Mouse (Mus musculus) limb, embryonic 13.5 days (tissue): ENCODE data around the gene Lingo2. TPM values are rescaled to one million over a fixed set of nuclear protein-coding genes. Genes with fewer than 3 reads are reported as not detected.

ENCODE experiments used
- ATAC-seq: fragments of 200-750 bp; cut with Nextera tagmentation; 2 replicates; pipeline ENCODE4 v1.8.0; 2017; ENCODE audit warnings: low read depth, moderate number of reproducible peaks, moderate TSS enrichment; ENCODE audit not compliant: low FRiP score
- H3K27ac ChIP-seq: fragments of 300-500 bp; sonication (generic); 2 replicates; pipeline ENCODE4 v1.5.1; 2015; ENCODE audit warnings: inconsistent platforms, mild to moderate bottlenecking, moderate library complexity
- H3K27me3 ChIP-seq: fragments of 300-500 bp; sonication (generic); 2 replicates; pipeline ENCODE4 v1.6.1; 2015; ENCODE audit warnings: mild to moderate bottlenecking, inconsistent platforms
- H3K36me3 ChIP-seq: fragments of 300-500 bp; sonication (generic); 2 replicates; pipeline ENCODE4 v1.6.1; 2015; ENCODE audit warnings: inconsistent platforms, mild to moderate bottlenecking, moderate library complexity
- H3K4me1 ChIP-seq: fragments of 300-500 bp; sonication (generic); 2 replicates; pipeline ENCODE4 v1.6.1; 2015; ENCODE audit warnings: inconsistent platforms
- H3K4me2 ChIP-seq: fragments of 300-500 bp; sonication (generic); replicated peaks from 2 replicates; pipeline ENCODE4 v1.6.1; 2015; ENCODE audit warnings: inconsistent platforms, mild to moderate bottlenecking, moderate library complexity
- H3K4me3 ChIP-seq: fragments of 300-500 bp; sonication (generic); 2 replicates; pipeline ENCODE4 v1.5.1; 2015; ENCODE audit warnings: moderate library complexity, mild to moderate bottlenecking, inconsistent platforms
- H3K9ac ChIP-seq: fragments of 300-500 bp; sonication (generic); 2 replicates; pipeline ENCODE4 v1.6.1; 2015; ENCODE audit warnings: mild to moderate bottlenecking, inconsistent platforms
- H3K9me3 ChIP-seq: fragments of 300-500 bp; sonication (generic); 2 replicates; pipeline ENCODE4 v1.6.1; 2016; ENCODE audit warnings: inconsistent platforms
- WGBS: fragments of 180-500 bp; shearing (Covaris S2); methylation state at CpG from one replicate; pipeline ENCODE4 v1.1.7; 2015; 5-methylcytosine and 5-hydroxymethylcytosine counted together
- polyA plus RNA-seq: library from polyadenylated mRNA; unstranded; fragments of >200 nt; fragmentation: Nextera tagmentation; extraction: Ambion mirVana; gene quantifications from 2 replicates; pipeline ENCODE4 v1.2.1, GENCODE M21; 2015

Gene Lingo2
- polyA plus RNA-seq, 1 experiment from 2014 or later, result 3.7 TPM

DNA sequence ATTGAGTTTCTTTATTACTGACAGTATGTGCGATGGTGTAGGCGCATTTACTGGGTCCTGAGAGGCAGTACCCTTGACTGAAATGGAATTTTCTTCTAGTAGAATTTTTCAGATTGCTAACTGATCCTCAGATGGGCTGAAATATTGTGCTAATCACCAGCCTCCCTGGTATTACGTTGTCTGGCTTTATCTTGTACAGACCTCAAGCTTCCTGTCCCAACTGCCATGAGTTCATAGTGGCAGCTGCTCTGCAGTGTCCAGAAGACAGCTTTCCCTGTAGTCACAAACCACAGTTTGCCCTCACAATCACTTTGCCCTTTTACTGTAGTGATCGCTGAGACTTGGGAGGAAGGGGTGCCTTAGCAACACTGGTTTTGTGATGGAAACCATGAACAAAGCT is 176.5 kb downstream of the Lingo2 start:
- 93% methylated on average over 4 of the region's 4 CpGs for WGBS
- Histone ChIP-seq H3K9ac (no peak overlapping the region), H3K4me1 (no peaks in the 10 kb centered on the region), H3K36me3 (no peaks in the 10 kb centered on the region), H3K27ac (no peak overlapping the region), H3K4me2 (no peak overlapping the region), H3K9me3 (no peaks in the 10 kb centered on the region), H3K4me3 (no peak overlapping the region), H3K27me3 (no peaks in the 10 kb centered on the region)
- no peak for ATAC-seq

GRCm38 (mm10) chr4:36730691-36731090 is 220.9 kb downstream of the Lingo2 start:
- H3K27ac ChIP-seq, result no peak overlapping the region
- H3K4me3 ChIP-seq, result no peak overlapping the region
- H3K27me3 ChIP-seq, result no peaks in the 10 kb centered on the region
- H3K9ac ChIP-seq, result no peak overlapping the region
- no peaks in the 10 kb centered on the region for H3K9me3 ChIP-seq
- H3K4me2 ChIP-seq, result no peak overlapping the region
- ATAC-seq, result no peak
- no peaks in the 10 kb centered on the region for H3K4me1 ChIP-seq
- no peaks in the 10 kb centered on the region for H3K36me3 ChIP-seq
- WGBS, result 69% methylated on average over 2 of the region's 2 CpGs

GRCm38 (mm10) chr4:36716411-36716810 is 235.1 kb downstream of the Lingo2 start:
- WGBS, result 48% methylated on average over 1 of the region's 1 CpGs
- H3K27ac ChIP-seq, result no peak overlapping the region
- H3K4me3 ChIP-seq, result no peak overlapping the region
- ATAC-seq, result no peak
- no peaks in the 10 kb centered on the region for H3K4me1 ChIP-seq
- H3K9me3 ChIP-seq, result no peaks in the 10 kb centered on the region
- no peak overlapping the region for H3K9ac ChIP-seq
- no peaks in the 10 kb centered on the region for H3K27me3 ChIP-seq
- no peak overlapping the region for H3K4me2 ChIP-seq
- H3K36me3 ChIP-seq, result no peaks in the 10 kb centered on the region

- Histone ChIP-seq H3K4me1 (no peaks in the 10 kb centered on the region), H3K36me3 (no peaks in the 10 kb centered on the region), H3K4me3 (no peak overlapping the region), H3K27ac (no peak overlapping the region), H3K27me3 (no peaks in the 10 kb centered on the region), H3K9ac (no peak overlapping the region), H3K9me3 (no peaks in the 10 kb centered on the region), H3K4me2 (no peak overlapping the region)
- ATAC-seq, result no peak
- WGBS, result 84% methylated on average over 3 of the region's 3 CpGs
Measured at GRCm38 (mm10) chr4:36698888-36699287, 252.7 kb downstream of the Lingo2 start.

DNA sequence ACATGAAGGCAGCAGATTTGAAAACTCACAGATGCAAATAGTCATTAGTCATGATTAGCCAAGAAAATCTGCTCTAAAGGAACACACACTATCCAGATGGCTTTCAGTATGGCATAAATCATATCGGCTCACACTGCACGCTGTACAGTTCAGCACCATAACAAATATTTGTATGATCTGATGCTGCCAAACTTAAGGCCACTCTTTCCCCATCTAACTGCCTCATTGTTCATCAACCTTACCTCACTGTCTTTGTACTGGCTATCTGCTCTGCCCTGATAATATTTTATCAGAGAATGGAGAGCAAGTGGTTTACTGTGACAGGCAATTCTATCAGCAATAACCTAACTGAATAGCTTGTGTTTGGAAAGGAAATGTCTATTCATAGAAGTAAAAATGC is 254.7 kb downstream of the Lingo2 start:
- Histone ChIP-seq H3K4me2 (no peak overlapping the region), H3K9ac (no peak overlapping the region), H3K9me3 (no peaks in the 10 kb centered on the region), H3K36me3 (no peaks in the 10 kb centered on the region), H3K4me1 (no peaks in the 10 kb centered on the region), H3K4me3 (no peak overlapping the region), H3K27ac (no peak overlapping the region), H3K27me3 (no peaks in the 10 kb centered on the region)
- WGBS, result 88% methylated on average over 2 of the region's 2 CpGs
- no peak for ATAC-seq

DNA sequence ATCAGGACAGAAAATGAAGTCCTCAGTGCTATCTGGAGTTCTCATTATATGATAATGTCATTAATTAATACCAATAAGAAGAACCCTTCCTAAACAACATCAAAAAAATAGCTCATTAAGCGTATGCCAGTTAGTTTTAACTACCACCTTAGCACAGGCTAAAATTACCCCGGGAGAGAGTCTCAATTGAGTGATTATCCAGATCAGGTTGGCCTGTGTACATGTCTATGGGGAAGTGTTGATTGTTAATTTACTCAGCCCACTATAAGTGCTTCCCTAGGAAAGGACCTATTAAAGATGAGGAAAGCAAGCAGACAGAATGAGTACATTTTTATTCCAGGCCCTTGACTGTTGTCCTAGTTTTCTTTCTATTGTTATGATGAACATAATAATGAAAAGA is 291.6 kb downstream of the Lingo2 start:
- no peaks in the 10 kb centered on the region for H3K36me3 ChIP-seq
- ATAC-seq, result no peak
- H3K4me1 ChIP-seq, result no peaks in the 10 kb centered on the region
- H3K27me3 ChIP-seq, result no peaks in the 10 kb centered on the region
- no peak overlapping the region for H3K27ac ChIP-seq
- no peaks in the 10 kb centered on the region for H3K9me3 ChIP-seq
- H3K9ac ChIP-seq, result no peak overlapping the region
- WGBS, result 68% methylated on average over 2 of the region's 2 CpGs
- no peak overlapping the region for H3K4me2 ChIP-seq
- no peak overlapping the region for H3K4me3 ChIP-seq

- H3K27ac ChIP-seq, result no peak overlapping the region
- no peak overlapping the region for H3K9ac ChIP-seq
- no peak overlapping the region for H3K4me3 ChIP-seq
- no peaks in the 10 kb centered on the region for H3K4me1 ChIP-seq
- no peaks in the 10 kb centered on the region for H3K36me3 ChIP-seq
- no peak for ATAC-seq
- no peaks in the 10 kb centered on the region for H3K9me3 ChIP-seq
- no peaks in the 10 kb centered on the region for H3K27me3 ChIP-seq
- no peak overlapping the region for H3K4me2 ChIP-seq
Measured at GRCm38 (mm10) chr4:36647753-36648152, 303.8 kb downstream of the Lingo2 start.

DNA sequence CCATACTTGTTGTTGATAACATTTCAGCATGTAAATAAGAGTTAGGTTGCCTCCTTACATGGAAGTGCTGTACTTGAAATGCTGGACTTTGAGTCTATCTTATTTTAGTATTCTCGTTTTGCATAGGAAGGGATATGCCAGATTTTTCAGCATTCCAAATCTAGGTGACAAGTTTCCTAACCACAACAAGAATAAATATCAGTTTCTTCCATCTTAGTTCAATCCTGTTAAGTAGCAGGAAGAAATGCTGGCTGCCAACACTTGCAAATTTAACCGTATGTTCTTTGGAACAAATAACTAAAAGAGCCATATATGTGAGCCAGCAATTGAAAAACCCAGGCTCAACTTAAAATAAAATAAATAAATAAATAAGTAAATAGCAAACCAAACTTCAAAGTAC is 315.9 kb downstream of the Lingo2 start:
- Histone ChIP-seq H3K36me3 (no peaks in the 10 kb centered on the region), H3K27me3 (no peaks in the 10 kb centered on the region), H3K9me3 (no peaks in the 10 kb centered on the region), H3K4me1 (no peaks in the 10 kb centered on the region), H3K4me3 (no peak overlapping the region), H3K4me2 (no peak overlapping the region), H3K27ac (no peak overlapping the region), H3K9ac (no peak overlapping the region)
- no peak for ATAC-seq
- WGBS, result 78% methylated on average over 2 of the region's 2 CpGs

GRCm38 (mm10) chr4:36576801-36577200 is 374.7 kb downstream of the Lingo2 start:
- no peaks in the 10 kb centered on the region for H3K4me1 ChIP-seq
- no peak overlapping the region for H3K4me3 ChIP-seq
- H3K27me3 ChIP-seq, result no peaks in the 10 kb centered on the region
- 86% methylated on average over 5 of the region's 5 CpGs for WGBS
- no peaks in the 10 kb centered on the region for H3K36me3 ChIP-seq
- no peak overlapping the region for H3K4me2 ChIP-seq
- no peak overlapping the region for H3K27ac ChIP-seq
- ATAC-seq, result no peak
- no peak overlapping the region for H3K9ac ChIP-seq
- no peaks in the 10 kb centered on the region for H3K9me3 ChIP-seq

- H3K4me3 ChIP-seq, result no peak overlapping the region
- no peaks in the 10 kb centered on the region for H3K36me3 ChIP-seq
- H3K4me1 ChIP-seq, result no peaks in the 10 kb centered on the region
- ATAC-seq, result no peak
- H3K9ac ChIP-seq, result no peak overlapping the region
- WGBS, result 72% methylated on average over 3 of the region's 3 CpGs
- no peak overlapping the region for H3K4me2 ChIP-seq
- H3K9me3 ChIP-seq, result no peaks in the 10 kb centered on the region
- no peaks in the 10 kb centered on the region for H3K27me3 ChIP-seq
- no peak overlapping the region for H3K27ac ChIP-seq
Measured at GRCm38 (mm10) chr4:36576256-36576655, 375.3 kb downstream of the Lingo2 start.

DNA sequence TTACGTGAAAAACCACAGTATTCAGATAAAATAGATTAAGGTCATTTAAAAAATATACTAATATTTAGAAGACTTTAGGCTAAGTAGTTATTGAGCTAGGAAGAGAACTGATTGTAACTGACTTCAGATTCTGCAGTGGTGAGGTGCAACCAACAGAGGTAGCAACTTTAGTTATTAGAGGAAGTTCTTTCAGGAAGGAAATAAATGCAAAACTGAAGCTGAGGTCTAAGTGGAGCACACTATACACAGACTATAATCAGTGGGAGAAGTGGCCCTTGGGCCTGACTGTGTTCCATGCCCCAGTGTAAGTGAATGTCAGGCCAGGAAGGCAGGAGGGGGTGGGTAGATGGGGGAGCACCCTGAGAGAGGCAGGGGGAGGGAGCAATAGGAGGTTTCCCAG is 385.0 kb downstream of the Lingo2 start:
- Histone ChIP-seq H3K36me3 (no peaks in the 10 kb centered on the region), H3K9me3 (no peaks in the 10 kb centered on the region), H3K9ac (no peak overlapping the region), H3K4me2 (no peak overlapping the region), H3K27ac (no peak overlapping the region), H3K4me1 (no peaks in the 10 kb centered on the region), H3K4me3 (no peak overlapping the region), H3K27me3 (no peaks in the 10 kb centered on the region)
- no peak for ATAC-seq
- WGBS, result 77% methylated on average over 1 of the region's 1 CpGs

GRCm38 (mm10) chr4:36560997-36561396 is 390.6 kb downstream of the Lingo2 start:
- WGBS, result 80% methylated on average over 1 of the region's 1 CpGs
- Histone ChIP-seq H3K4me2 (no peak overlapping the region), H3K27me3 (no peaks in the 10 kb centered on the region), H3K9me3 (no peaks in the 10 kb centered on the region), H3K36me3 (no peaks in the 10 kb centered on the region), H3K9ac (no peak overlapping the region), H3K27ac (no peak overlapping the region), H3K4me1 (no peaks in the 10 kb centered on the region), H3K4me3 (no peak overlapping the region)
- no peak for ATAC-seq

DNA sequence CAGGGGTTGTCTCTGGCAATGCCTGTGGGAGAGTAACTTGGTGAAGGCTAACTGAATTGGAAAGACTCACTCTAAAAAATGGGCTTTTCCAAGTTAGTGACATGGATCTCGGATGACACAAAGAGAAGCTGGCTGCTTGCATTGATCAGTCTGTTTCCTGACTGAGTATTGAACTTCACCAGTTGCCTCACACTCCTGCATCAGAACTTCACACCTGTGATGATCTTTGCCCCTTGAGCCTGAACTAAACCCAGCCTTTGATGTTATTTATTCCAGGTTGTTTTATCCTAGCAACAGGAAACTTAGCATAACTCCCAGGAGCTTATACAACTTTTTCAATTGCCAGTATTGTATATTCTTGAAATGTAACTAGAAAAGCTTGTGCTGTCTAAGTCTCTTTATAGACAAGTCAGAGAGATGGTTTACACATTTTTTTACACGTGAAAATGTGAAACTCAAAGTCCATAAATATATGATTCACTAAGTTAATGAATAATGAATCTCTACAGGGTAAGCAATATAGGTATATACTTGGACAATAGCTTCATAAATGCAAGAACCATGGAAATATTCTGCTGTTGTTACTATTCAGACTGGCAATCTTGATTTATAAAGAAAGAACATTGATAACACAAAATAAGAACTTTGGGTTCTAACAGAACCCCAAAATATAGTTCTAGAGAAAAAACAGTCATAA is 410.7 kb downstream of the Lingo2 start:
- H3K9ac ChIP-seq, result no peak overlapping the region
- ATAC-seq, result no peak
- no peak overlapping the region for H3K4me2 ChIP-seq
- no peaks in the 10 kb centered on the region for H3K36me3 ChIP-seq
- H3K27ac ChIP-seq, result no peak overlapping the region
- no peak overlapping the region for H3K4me3 ChIP-seq
- H3K27me3 ChIP-seq, result no peaks in the 10 kb centered on the region
- H3K9me3 ChIP-seq, result no peaks in the 10 kb centered on the region
- H3K4me1 ChIP-seq, result no peaks in the 10 kb centered on the region
- 51% methylated on average over 2 of the region's 2 CpGs for WGBS
